Mouse (Mus musculus): ENCODE measurements around the gene Hecw2.

Gene Hecw2

GRCm38 (mm10) chr1:53976721-53977120 lies 218.2 kb downstream of the Hecw2 start:
- DNase-seq, result no peak

- no peak for DNase-seq
These were observed 218.9 kb downstream of the Hecw2 start for GRCm38 (mm10) chr1:53976100-53976499.

- no peak for DNase-seq
These were observed 220.0 kb downstream of the Hecw2 start for GRCm38 (mm10) chr1:53974941-53975340.

- no peak for DNase-seq
These were observed 224.5 kb downstream of the Hecw2 start for GRCm38 (mm10) chr1:53970326-53970977.

GRCm38 (mm10) chr1:53952395-53952794 lies 242.6 kb downstream of the Hecw2 start:
- DNase-seq, result no peak

- DNase-seq, result no peak
These were observed 249.2 kb downstream of the Hecw2 start for GRCm38 (mm10) chr1:53945815-53946214.

GRCm38 (mm10) chr1:53942468-53942867 lies 252.5 kb downstream of the Hecw2 start:
- no peak for DNase-seq

- DNase-seq, result no peak
These were observed 253.4 kb downstream of the Hecw2 start for GRCm38 (mm10) chr1:53941528-53941927.

- DNase-seq, result peak; percentile 59
These were observed 254.5 kb downstream of the Hecw2 start for GRCm38 (mm10) chr1:53940268-53941017.

GRCm38 (mm10) chr1:53939291-53939690 lies 255.7 kb downstream of the Hecw2 start:
- no peak for DNase-seq

GRCm38 (mm10) chr1:53933308-53933707 lies 261.7 kb downstream of the Hecw2 start:
- DNase-seq, result no peak

- DNase-seq, result no peak
These were observed 263.7 kb downstream of the Hecw2 start for GRCm38 (mm10) chr1:53931314-53931713.

- peak; percentile 62 for DNase-seq
These were observed 267.4 kb downstream of the Hecw2 start for GRCm38 (mm10) chr1:53927605-53928004.

- no peak for DNase-seq
These were observed 269.6 kb downstream of the Hecw2 start for GRCm38 (mm10) chr1:53925149-53925901.

- no peak for DNase-seq
These were observed 283.1 kb downstream of the Hecw2 start for GRCm38 (mm10) chr1:53911848-53912247.

- no peak for DNase-seq
These were observed 284.7 kb downstream of the Hecw2 start for GRCm38 (mm10) chr1:53910251-53910650.

GRCm38 (mm10) chr1:53909118-53909517 lies 285.9 kb downstream of the Hecw2 start:
- DNase-seq, result peak; percentile 71

- DNase-seq, result no peak
These were observed 288.8 kb downstream of the Hecw2 start for GRCm38 (mm10) chr1:53906175-53906574.

- DNase-seq, result no peak
These were observed 294.6 kb downstream of the Hecw2 start for GRCm38 (mm10) chr1:53900416-53900815.

GRCm38 (mm10) chr1:53894299-53894698 lies 300.7 kb downstream of the Hecw2 start:
- DNase-seq, result no peak

- no peak for DNase-seq
These were observed 304.6 kb downstream of the Hecw2 start for GRCm38 (mm10) chr1:53890380-53890779.

GRCm38 (mm10) chr1:53889806-53890205 lies 305.2 kb downstream of the Hecw2 start:
- no peak for DNase-seq

- no peak for DNase-seq
These were observed 312.5 kb downstream of the Hecw2 start for GRCm38 (mm10) chr1:53882480-53882879.

GRCm38 (mm10) chr1:53875919-53876318 lies 319.0 kb downstream of the Hecw2 start:
- DNase-seq, result no peak

Measured in retina, postnatal 1 day (tissue).